Mouse (Mus musculus) megakaryocyte, embryonic 14.5 days (primary cell): ENCODE measurements around the gene Dnajc5.

Experiments used
- FLI1 ChIP-seq: IDR thresholded peaks from 2 replicates; pipeline ENCODE4 v1.6.1; 2012; ENCODE audit warnings: low read length, inconsistent platforms, mixed read lengths
- GATA1 ChIP-seq: IDR thresholded peaks from 3 replicates; pipeline ENCODE4 v1.6.1; 2012; ENCODE audit warnings: mixed read lengths, low read length, inconsistent platforms, borderline replicate concordance

DNA sequence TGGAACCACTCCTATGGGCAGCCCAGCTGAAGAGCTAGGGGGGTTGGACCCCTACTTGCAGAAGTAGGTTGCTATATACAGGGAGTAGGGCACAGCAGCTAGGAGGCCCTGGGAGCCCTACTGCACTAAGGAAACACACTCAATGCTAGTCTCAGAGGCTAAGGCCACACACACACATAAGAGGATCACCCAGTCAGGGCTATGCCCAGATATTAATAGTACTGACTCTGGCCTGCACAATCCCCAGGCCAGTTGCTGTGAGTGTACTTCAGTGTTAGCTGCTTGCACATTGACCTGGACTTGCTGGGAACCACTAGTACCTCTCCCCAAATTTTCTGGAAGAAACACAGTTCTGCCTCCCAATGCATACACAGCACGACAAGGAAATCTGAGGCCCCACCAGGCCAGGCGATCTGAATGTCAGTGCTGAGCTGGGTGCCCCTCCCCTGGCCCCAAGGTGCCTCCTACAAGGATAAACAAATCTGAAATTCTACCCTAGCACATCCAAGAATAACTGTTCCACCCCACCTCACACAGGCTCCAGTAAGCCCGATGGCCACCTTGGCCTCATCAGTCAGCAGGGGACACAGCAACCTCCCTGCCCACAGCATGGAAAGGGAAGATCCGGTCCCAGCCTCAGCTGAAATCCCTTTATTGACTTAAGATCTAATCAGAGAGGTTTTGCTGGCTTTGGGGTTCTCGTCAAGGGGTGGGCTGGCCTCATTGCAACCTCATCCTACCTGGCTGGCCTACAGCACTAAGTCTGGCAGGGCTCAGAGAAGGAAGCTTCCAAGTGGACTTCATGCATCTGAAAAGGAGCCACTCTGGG lies 58.7 kb downstream of the Dnajc5 start:
- TF ChIP-seq GATA1 (no peak), FLI1 (no peak)
